Mouse (Mus musculus) megakaryocyte-erythroid progenitor cell, adult 5-6 weeks (primary cell): Measurements from ENCODE around the gene Lrpprc. TPM values are rescaled to one million over a fixed set of nuclear protein-coding genes. Genes with fewer than 3 reads are reported as not detected.
"Not testable (repeated sequence)": the region's sequence is repeated elsewhere in the genome, so short reads cannot be mapped to it uniquely, and the experiment has no call there.

Experiments
- ATAC-seq: replicated peaks from 2 replicates; pipeline ENCODE4 v1.8.0; 2016; ENCODE audit warnings: mild to moderate bottlenecking, inconsistent platforms; ENCODE audit not compliant: severe bottlenecking, poor library complexity, low FRiP score, low TSS enrichment
- total RNA-seq, 2 experiments: library from RNA; stranded (forward) in 1 of 2; stranded (reverse) in 1 of 2; fragments of 200-1000, 215-1000 nt in 1 of 2; fragments of >200 nt in 1 of 2; fragmentation: Nextera tagmentation in 1 of 2; gene quantifications; 2 replicates each; pipeline ENCODE4 v1.2.3; 2014 to 2017

The Lrpprc gene
- total RNA-seq (2014; fragmentation: Nextera tagmentation) (63.8 and 67.3 TPM in 2 replicates), total RNA-seq (2017) (115 TPM in 2 replicates)

GRCm38 (mm10) chr17:84790447-84791098, at the start of gene Lrpprc:
Lrpprc (minus strand) TSS chr17:84790789.
- ATAC-seq, result peak; percentile 94

- ATAC-seq, result peak; percentile 83
Observed at GRCm38 (mm10) chr17:84837780-84838179, 47.2 kb upstream of the Lrpprc start.

GRCm38 (mm10) chr17:84835249-84835648, 44.7 kb upstream of the Lrpprc start:
- no peak for ATAC-seq

GRCm38 (mm10) chr17:84832346-84832745, 41.8 kb upstream of the Lrpprc start:
- no peak for ATAC-seq

DNA sequence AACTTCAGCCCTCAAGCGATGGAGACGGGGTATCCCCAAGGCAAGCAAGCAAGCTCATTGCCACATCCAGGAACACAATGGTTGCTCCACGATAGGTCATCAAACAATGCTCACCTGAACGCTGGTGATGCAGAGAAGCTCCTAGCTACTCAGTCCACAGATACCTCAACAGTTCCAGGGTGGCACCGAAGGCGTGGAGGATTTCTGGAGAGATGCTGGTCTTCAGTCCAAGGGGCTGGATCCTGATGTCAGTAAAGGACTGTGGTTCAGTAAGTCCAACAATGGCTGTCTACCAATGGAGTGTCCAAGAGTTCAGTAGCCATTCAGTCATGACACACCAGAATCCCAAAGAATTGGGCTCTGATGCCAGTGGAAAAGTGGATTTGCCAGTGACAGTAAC, 37.7 kb upstream of the Lrpprc start:
- ATAC-seq, result no peak

- peak; percentile 71 for ATAC-seq
Observed at GRCm38 (mm10) chr17:84820603-84821002, 30.0 kb upstream of the Lrpprc start.

DNA sequence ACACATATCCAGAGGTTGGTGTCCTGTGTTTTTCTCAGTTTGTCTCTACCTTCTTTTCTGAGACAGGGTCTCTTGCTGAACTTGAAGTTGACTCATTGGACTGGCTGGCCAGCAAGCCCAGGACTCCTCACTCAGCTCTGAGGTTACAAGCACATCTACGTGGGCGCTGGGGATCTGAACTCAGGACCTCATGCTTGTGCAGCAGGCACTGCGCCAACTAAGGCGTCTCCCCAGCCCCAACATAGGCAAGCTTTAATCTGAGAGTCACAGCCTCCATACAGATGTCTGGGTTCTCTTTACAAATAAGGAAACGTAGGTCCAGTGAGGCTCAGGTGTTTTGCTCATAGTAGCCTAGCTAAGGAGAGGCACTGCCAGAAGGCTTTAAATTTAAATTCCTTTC, 27.8 kb upstream of the Lrpprc start:
- ATAC-seq, result no peak

DNA sequence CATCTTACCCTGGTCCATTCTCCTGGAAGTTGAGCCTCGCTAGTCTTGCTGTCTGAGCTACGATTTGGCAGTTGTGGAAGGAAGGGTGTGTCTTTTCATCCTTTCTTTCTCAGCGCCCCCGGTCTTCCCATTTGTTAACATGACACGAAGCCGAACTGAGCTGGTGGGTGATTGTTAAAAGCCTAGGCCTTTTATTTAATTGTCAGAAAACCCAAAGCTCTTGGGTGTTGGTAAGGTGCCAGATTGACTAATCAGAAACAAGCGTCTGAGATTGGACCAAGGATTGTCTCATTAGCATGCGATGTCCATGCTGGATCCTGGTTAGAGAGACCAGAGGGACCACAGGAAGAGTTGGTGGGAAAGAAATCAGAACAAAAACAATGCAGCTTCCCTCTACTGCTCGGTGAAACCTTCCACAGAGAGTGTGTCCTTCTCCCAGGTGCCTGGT, 25.4 kb upstream of the Lrpprc start:
- ATAC-seq, result no peak

DNA sequence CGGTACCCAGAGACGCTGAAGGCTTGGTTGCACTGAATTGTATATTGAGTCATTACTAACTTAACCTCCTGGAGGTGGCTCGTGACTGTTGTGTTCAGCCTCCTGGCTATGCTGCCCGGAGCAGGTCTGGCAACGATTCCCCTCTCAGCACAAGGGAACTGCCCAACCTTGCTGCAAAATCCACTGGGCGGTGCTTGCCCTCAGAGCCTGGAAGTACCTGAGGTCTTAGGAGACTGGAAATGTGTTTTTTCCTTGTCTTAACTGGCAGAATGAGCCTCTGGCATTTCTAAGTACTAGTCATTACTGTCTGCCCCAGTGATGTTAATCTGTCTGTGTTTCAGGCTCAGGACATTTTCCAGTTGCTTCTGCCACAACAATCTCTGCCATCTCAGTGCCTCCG, 24.3 kb upstream of the Lrpprc start:
- ATAC-seq, result no peak; the same call in 1 of the 2 replicates

GRCm38 (mm10) chr17:84814192-84814591, 23.6 kb upstream of the Lrpprc start:
- ATAC-seq, result not testable (repeated sequence)

DNA sequence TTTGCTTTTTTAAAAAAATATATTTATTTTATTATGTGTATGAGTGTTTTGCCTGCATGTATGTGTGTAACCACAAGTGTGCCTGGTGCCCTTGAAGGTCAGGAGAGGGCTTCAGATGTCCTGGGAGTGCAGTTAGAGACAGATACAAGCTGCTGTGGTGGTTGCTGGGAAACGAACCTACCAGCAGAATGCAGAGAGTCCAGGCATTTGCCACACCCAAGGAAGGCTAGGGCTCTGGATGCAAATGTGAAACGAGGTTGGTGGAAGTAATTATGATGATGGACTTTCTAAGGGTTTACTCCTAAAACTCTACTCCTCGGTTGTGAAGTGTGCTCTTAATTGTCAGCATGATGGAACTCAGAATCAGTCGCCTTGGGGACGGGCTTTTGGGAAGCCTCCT, 1.4 kb upstream of the Lrpprc start:
- ATAC-seq, result no peak

DNA sequence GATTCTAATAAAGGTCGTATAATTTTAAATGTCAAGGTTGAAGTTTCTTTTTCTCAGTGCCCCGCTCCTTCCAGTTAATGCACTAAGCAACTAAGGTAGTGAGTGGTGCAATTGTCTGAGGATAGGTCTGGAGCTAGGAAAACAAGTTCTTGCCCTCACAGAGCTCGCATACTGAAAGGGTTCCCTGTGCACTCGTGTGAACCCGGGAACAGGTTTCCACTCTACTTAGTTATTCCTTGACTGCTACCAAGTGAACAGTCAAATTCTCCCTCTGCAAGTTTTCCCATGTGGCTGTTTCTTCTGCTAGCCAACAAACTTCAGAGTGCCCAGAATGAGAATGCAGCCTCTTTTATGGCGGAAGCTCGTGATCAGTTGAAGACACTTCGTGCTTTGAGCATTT, 567 bp upstream of the Lrpprc start:
- ATAC-seq, result peak; percentile 7; the same call in 1 of the 2 replicates

- peak; percentile 11; the same call in 1 of the 2 replicates for ATAC-seq
Observed at GRCm38 (mm10) chr17:84790043-84790442, 546 bp downstream of the Lrpprc start.

GRCm38 (mm10) chr17:84788376-84789125, 2.0 kb downstream of the Lrpprc start:
- no peak for ATAC-seq

- no peak for ATAC-seq
Observed at GRCm38 (mm10) chr17:84787477-84787876, 3.1 kb downstream of the Lrpprc start.

GRCm38 (mm10) chr17:84786911-84787310, 3.7 kb downstream of the Lrpprc start:
- no peak for ATAC-seq

DNA sequence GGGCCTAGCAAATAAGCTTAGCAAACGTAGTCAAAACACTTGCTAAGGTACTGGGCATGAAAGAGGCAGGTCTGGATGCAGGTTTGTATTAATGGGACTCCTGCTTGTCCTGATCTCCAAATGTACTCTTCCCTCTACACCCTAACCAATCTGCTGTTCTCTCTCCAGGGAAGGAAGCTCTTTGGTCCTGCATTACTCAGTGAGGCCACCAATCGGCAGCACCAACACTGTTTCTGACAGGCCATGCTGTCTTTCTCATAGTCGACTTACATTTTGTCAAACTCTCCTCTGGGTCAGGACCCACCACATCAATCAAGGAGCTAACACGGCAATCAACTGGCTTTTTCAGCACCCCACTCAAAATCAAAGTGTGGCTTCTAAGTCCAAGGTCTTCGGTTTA, 5.4 kb downstream of the Lrpprc start:
- ATAC-seq, result 0 out of 2 replicates have a peak, but pooled peaks have one; percentile 50

- no peak for ATAC-seq
Observed at GRCm38 (mm10) chr17:84783491-84783890, 7.1 kb downstream of the Lrpprc start.

DNA sequence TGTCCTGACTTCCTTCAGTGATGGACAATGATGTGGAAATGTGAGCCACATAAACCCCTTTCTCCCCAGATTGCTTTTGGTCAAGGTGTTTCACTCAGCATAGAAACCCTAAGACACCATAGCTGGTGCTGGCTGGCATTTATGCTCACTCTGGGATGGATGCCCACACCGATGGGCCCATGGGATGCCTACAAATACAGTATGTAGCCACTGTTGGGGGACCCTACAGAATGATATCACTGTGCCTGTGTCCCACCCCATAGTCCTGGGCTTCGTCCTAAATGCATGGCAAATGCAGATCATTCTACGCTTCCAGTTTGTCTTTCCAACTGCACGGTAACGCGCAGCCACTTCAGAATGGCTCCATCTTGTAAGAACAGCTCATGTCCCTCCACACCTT, 10.3 kb downstream of the Lrpprc start:
- no peak for ATAC-seq

DNA sequence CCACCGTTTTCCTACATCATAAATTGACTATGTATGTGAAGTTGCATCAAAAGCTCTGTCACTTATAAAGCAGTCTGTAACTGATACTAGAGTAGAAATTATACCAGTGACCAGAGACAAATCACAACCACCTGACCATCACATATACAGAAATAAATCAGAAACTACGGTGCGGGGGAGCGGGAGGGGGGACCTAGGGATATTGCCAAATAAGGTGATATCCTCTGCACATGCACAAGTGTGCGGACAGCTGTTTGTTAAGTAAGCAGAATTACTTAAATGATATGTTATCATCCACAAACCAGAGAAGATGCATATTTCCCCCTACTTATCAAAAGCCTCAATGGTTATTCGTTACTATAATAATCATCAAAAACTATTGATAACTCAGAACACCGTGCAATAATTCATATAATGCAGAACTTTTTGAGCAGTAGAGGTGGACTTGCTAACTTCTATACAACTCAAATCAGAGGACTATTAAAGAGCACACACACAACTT, 12.1 kb downstream of the Lrpprc start:
- ATAC-seq, result peak; percentile 44
